Mouse (Mus musculus) thymus, postnatal 14 days (tissue): Measurements from ENCODE around the gene Sde2.
"Not testable (repeated sequence)": the region's sequence is repeated elsewhere in the genome, so short reads cannot be mapped to it uniquely, and the experiment has no call there.

Source experiments
- DNase-seq: peaks from one replicate; pipeline ENCODE4 v3.0.0; 2021

The Sde2 gene

DNA sequence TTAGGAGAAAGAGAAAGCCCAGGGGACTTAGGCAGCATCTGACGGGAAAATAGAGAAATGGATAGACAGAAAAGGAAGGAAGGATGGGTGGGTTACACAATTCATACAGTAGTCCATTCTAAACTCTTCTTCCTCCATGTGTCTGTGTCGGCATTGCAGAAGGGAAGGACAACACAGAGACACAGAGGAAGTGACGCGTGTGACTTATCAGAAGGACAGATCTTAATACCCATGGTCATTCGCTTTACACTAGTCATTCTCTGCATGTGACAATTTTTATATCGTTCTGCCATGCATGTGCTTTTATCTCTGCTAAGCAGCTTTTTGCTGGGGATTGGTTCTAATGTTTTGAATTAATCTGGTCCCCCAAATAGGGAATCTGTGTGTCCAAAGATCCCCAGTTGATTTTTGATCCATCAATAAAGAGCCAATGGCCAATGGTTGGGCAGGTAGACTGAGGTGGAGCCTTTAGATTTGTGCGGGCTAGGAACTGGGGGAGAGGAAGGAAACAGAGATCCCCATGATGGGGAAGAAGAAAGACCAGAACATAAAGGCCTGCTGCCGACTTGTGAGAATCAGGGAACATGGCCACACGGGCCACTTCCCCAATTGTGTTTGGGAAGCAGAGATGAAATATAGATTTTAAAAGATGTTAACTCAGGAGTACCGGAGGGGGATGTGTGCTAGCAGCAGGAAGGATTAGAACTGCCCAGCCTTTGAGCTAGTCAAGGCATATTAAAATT lies 15.5 kb upstream of the Sde2 start:
- DNase-seq, result no peak

DNA sequence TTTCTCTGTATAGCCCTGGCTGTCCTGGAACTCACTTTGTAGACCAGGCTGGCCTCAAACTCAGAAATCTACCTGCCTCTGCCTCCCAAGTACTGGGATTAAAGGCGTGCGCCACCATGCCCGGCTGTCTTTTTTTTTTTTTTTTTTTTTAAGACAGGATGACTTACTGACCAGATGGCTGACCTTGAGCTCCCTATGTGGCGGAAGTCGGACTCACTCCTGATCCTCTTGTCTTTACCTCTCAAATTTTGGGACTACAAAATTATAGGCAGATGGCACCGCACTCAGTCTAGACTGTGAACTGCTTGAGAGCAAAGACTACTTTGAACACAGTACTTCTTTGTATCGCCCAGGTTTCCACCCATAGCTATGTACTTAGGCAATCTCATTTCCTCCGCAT lies 14.5 kb upstream of the Sde2 start:
- not testable (repeated sequence) for DNase-seq

DNA sequence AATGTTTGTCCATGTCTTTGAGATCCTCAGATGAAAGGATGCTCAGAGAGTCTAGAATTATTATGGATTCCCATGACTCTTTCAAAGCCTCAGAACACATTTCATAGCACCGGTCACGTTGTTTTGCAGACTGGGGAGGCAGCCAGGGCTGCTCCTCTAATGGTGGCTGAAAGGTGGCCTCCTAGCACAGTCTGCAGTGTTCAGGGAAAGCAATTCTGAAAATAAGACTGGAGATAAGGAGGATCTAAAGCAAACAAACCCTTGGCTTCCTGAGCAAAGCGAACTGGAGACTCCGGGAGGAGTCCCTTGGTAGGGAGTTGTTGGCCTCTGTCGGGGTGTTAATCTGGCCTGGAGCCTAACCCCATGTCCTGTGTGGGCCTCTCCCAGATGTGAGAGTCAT lies 13.7 kb upstream of the Sde2 start:
- no peak for DNase-seq

DNA sequence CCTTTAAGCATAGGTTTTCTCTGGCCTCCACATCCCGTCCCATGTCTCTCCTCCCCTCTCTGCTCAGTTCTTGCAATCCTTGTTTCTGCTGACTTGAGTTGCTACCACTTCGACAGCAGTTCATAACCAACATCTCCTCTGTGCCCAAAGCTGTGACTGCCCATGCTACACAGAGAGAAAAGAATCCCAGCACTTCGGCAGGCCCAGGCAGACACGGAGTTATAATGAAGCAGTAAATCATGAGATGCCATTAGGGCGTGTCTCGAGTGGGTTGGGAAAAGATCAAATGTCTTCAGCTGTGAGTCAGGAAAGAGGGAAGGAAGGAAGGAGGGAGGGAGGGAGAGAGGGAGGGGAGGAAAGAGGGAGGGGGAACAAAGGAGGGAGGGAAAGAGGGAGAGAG lies 12.9 kb upstream of the Sde2 start:
- DNase-seq, result no peak

DNA sequence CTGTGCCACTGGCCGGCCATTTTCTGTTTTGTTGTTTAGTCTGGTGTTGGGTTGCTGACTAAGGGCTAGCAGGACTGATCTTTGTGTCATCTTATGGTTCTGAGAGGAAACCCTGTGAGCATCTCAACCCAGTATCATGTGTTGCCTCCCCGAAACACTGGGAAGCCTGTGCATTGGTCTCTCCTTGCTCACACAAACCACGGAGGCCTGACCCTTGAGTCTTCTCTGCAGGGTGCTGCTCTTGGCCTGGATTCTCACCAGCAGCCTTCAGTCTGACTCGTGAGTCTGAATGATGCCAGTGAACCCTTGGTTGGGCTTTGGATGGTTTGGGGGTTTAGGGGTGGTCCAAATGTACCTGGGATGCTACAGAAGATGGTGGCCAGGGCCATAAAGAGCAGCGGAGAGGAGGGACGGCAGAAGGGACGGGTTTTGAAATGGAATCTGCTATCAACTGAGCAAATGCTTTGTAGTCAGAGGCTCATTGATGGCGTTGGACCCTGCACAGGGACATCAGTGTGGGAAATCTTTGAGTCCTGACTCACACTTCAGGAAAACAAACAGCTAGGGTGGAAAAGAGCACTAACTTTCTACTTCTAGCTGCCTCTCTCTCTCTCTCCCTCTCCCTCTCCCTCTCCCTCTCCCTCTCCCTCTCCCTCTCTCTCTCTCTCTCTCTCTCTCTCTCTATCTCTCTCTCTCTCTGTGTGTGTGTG lies 11.6 kb upstream of the Sde2 start:
- no peak for DNase-seq

DNA sequence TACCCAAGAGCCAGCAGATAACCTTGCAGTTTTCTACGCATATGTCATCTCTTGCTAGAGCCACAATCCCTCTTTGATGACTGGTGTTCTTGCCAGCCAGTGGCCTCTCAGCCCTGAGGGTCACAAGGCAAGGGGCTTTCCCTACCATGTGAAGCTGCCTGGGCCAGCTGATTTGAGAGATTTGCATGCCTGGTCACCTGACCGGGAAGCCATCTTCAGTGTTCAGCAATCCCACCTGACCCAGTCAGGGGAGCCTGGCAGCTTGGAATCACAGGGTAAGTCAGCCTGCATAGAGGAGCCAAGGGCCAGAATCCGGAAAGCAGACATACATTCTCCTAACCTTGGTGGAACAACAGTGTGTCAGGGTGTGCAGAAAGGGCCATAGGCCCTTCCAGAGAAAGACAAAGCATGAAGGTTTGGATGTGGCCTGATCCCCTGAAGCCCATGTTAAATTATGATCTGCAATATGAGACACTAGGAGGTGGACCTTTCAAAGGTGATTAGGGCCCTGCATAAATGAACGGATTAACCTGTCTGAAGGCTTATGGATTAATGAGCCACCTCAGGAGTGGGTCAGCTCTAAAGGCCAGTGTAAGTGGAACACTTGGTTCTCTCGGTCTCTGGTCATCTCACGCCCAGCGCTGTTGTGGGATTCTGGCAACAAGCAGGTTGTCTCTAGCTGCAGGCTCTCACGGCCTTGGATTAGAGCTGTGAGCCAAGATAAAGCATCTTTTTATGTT lies 9.2 kb upstream of the Sde2 start:
- DNase-seq, result no peak

DNA sequence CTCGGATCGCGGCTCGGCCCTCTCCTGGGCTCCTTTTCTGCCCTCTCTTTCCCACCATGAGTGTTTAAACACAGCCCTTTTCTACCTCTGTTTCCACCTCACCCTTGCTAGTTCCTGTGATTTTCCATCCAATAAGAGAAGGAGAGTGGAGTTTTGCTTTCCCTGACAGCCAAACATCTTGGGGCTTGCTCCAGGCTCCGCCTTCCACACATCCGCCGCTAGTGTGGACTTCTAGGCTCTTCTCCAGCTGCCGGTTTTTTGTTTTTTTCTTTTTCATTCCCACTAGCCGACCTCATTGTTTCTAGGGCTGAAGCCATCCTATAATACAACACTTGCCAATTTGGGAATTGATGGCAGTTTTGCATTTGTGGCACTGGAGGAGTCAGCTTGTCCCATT lies 2.8 kb upstream of the Sde2 start:
- DNase-seq, result peak; percentile 70

DNA sequence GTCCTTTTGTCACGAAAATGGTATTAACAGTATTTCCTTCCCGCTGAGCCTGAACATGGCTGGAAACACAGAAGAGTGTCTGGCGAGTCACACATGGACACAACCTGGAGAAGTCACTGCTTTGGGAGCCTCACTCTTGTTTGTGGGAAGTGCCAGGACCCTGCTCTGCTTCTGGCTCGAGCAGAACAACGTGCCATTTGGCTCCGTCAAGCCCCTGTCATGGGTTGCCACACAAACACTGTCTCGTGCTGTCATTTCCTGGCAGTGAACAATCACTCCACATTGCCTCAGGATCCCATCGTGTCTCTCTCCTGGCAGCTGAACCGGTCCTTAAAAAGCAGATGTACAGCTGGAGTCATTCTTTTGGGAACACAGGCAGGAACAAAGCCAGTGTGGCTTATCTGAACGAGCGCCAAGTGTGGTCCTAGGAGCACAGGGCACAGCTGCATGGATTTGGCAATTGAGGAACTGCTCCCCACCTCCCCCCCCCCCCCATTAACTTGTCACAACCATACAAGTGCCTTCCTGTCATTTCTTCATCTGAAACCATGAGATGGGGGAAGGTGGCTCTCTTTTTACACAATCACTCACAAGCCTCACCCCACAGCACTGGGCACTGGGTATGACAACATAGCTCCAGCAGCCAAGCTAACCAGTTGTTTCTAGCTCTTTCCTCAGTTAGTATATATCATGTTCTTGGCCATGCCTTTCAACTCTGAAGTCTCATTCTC lies 2.3 kb upstream of the Sde2 start:
- DNase-seq, result peak; percentile 67

DNA sequence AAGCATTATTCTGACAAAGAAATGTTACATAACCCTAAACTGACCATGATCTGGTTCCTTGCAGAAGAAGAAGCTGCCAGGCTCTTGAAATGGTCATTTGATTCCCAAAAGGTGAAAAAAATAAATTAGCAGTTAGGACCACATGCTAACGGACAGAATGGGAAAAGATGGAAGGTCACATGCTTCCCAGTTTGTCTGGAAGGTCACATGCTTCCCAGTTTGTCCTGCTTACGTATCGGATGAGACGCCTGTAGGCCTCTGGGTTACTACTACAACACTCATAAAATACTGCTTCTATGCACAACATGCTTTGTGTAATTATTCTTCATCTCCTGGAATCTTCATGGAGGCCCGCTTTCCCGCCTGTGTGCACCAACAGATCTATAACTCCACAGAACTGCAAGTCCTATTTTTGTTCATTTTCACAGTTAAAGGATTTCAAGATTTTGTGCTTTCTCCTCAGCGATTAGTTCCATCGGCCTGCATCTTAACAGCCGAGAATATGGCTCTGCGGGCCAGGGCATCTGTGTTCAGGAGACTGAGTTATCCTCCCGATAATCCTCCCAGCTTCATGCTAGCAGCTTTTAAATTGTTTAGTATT lies 1.1 kb upstream of the Sde2 start:
- no peak for DNase-seq

DNA sequence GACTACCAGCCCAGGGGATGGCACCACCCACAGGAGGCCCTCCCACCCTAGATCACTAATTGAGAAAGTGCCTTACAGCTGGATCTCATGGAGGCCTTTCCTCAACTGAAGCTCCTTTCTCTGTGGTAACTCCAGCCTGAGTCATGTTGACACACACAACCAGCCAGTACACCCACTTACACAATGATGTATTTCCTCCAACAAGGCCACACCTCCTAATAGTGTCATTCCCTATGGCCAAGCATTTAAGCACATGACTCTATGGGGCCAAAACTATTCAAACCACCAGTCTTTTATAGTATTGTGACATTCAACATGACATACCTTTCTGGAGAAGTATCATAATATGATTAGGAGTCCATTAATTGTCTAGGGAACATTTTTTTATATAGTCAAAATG lies 7.8 kb downstream of the Sde2 start:
- DNase-seq, result no peak

DNA sequence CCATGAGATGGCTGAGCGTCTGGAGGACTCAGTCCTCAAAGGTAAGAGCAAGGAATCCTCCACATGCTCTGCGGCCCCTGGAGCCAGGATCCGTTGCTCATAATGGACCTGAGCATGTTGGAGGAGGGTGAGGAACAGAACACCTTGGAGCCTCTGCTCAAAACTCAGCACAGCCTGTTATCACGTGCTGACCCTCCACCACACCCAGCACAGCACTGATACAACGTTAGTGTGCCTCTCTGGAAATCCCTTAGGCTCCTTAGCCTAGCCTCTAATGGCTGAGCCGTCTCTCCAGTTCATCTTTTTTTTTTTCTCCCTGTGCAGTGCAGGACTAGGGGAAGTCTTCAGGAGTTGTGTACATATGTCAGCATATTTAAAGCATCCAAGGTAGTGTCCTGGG lies 9.1 kb downstream of the Sde2 start:
- no peak for DNase-seq

DNA sequence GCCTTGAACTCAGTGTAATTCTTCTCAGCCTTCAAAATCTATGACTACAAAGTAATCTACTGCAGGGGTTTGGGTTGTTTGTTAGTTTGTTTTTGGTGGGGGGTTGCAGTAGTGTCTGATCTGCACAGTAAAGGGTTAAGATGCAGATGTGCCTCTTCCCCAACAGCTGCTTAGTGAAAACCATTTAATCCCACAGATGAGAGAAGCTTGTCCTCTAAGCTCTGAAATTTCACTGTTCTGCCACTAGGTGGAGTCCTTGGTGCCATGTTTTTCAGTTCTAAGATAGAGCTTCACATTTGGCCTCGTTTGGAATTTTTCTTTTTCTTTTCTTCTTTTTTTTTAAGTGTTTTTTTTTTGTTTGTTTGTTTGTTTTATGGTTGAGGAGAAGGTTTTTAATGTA lies 12.7 kb downstream of the Sde2 start:
- DNase-seq, result peak; percentile 42

DNA sequence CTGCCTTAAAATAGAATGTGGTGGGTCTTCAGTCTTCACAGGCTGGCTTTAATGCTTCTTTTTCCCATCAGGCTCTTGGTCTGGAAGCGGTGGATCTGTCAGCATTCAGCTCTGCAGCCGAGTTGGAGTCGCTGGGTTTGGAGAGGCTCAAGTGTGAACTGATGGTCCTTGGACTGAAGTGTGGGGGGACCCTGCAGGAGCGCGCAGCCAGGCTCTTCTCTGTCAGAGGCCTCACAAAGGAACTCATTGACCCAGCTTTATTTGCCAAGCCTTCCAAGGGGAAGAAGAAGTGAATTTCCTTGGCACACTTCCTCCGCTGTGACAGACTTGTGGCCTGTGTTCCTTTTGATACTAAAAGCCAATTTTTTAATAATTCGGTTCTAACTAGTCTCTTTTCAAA lies 15.1 kb downstream of the Sde2 start:
- no peak for DNase-seq

DNA sequence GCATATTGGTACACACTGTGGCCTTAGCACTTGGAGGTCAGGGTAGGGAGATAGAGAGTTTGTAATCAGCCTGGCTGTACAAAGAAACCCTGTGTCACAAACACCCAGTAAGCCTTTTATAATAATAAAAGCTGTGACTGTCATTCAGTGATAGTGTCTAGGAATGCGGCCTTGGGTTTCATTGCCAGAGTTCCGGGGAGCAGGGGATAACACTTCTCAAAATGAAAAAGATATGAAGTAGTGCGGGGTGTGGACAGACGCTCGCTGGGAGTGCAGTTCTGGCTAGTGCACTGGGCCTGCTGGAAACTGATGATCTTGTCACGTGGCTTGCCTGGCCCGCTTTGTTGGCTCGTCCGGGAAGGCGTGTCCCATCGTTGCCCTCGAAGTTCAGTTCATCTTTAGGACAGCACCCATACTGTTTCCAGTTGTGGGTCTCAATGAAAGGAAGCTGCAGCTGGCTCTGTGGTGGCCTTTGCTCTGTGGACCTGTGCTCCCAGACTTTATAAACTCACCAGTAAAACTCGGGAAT lies 19.3 kb downstream of the Sde2 start:
- no peak for DNase-seq

DNA sequence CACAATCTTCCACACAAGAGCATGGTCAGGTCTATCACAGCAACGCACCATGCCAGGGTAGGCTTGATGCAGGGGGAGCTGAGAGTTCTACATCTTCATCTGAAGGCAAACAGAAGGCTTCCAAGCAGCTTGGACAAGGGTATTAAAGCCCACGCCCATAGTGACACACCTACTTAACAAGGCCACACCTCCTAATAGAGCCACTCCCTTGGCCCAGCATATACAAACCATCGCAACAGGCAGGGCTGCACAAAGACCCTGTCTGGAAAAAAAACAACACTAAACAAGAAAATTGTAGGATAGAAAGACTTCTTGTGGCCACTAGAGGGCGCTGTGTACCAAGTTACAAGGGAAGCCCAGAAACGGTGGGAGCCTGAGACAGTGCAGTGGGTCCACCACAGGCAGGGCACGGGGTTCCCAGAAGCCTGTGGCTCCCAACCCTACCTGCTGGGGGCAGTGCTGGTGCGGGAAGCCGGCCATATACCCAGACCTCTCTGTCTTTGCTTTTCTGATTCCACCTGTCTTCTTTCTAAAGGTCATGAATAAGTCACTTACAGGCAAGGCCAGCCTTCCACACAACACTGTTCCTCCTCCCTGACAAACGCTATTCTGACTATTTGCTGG lies 23.0 kb downstream of the Sde2 start:
- DNase-seq, result peak; percentile 82

DNA sequence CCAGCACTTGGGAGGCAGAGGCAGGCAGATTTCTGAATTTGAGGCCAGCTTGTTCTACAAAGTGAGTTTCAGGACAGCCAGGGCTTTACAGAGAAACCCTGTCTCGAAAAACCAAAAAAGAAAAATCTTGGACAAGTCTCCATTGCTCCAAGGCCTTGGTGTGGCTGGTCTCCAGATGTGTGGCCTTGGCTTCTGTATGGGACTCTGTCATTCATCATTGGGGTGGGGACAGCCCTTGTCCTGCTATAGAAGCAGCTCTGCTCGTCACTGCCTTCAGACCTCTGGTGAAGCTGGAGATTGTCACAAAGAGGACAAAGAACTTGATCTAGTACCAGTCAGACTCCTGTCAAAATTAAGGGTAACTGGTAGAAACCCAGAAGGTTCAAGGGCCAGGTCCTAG lies 23.7 kb downstream of the Sde2 start:
- no peak for DNase-seq

DNA sequence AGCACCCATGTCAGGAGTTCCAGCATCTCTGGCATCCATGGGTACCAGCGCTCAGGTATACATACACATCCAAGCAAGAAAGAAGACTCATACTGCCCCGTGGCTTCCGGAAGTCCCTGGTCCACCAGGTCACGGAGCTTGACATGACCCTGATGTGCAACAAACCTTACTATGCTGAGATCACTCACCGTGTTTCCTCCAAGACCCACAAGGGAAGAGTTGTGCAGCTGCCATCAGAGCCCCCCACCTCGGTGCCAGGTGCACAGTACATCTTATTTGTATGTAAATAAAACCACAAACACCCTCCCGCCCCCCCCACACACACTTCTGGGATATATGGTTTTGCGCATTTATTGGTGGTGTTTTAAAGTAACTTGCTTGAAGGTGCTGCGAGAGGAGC lies 24.2 kb downstream of the Sde2 start:
- peak; percentile 75 for DNase-seq

DNA sequence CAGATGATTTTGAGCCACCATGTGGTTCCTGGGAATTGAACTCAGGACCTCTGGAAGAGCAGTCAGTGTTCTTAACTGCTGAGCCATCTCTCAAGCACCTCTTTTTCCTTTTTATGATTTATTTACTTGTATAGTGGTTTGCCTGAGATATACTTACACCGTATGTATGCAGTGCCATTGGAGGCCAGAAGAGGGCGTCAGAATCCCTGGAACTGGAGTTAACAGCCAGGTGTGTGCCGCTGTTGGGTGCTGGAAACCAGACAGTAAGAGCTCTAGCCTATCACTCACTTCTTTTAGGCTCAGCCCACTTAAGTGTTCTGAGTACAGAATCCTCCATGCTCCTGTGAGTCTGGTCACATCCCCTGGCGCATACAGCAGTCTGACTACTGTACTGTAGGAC lies 26.5 kb downstream of the Sde2 start:
- no peak for DNase-seq

DNA sequence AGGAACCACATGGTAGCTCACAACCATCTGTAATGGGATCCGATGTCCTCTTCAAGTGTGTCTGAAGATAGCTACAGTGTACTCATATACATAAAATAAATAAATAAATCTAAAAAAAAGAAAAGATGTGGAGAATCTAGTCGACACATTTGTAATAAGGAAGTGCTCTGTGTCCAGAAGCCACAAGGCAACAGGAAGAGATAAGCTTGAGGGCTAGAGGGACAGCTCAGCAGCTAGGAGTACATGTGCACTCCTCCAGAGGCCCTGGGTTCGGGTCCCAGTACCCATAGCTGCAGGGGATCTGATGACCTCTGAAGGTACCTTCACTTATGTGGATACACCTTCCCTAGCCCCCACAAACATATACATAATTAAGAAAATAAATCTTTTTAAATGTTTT lies 30.8 kb downstream of the Sde2 start:
- no peak for DNase-seq

DNA sequence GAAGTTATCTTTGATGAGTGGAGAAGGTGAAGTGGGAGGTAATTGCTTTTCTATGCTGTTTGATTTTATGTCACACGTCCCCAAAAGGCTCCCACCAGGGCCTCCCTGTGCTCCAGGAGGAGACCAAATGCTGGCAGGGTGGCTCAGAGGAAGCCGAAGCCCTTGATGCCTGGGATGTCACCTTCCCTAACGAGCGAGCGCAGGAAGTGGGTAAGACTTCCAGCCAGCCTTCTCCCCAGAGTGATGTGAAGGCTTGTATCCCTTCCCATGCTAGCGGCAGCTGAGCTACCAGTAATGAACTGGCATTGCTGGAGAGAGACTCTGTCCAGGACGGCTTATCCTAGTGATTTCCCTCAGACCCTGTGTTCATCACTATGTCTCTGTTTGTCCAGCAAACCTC lies 32.8 kb downstream of the Sde2 start:
- peak; percentile 50 for DNase-seq

DNA sequence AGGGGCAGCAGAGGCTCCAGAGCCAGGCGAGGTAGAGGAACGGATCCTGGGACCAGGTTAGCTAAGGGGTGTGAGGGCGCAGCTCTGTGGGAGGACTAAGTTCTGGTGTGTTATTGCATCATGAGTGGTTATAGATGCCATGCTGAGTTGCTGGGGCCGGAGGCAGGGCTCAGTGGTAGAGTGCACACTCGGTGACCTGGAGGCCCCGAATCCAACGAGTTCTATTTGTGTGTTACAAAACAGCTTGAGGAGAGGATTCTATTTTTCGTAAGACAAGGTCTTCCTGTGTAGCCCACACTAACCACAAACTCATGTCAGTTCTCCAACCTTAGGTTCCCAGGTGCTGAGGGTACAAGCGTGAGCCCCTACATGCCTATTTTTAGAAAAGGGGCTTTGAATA lies 33.6 kb downstream of the Sde2 start:
- DNase-seq, result peak; percentile 63

DNA sequence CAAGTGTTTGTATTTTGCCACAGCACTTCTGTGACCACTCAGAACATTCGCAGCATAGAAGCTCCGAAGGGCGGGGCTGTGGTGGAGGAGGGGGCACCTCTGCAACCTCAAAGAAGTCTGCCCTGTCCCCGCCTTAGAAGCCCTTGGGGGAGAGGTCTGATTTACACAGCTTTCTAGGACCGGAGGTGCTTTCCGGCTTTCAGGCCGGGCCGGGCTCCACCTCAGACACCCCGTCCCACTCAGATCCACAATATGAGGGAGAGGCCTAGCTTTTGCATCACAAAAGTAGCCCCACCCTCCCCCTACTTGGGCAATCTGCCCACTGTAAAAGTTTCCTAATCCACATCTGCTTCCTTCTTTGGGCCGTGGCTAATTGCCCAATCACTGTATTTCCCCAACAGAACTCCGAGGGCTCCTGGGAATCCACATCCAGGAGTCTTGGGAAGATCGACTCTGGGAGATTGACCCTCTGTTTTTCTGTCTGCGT lies 37.7 kb downstream of the Sde2 start:
- no peak for DNase-seq
